Mouse (Mus musculus) lung, postnatal 0 days (tissue): Measurements from ENCODE around the gene Dennd2a.

Experiments
- CTCF ChIP-seq: IDR thresholded peaks from 2 replicates; pipeline ENCODE4 v1.5.1; 2016; ENCODE audit warnings: antibody characterized with exemption, mild to moderate bottlenecking
- EP300 ChIP-seq: IDR thresholded peaks from 2 replicates; pipeline ENCODE4 v1.6.1; 2016; ENCODE audit warnings: antibody characterized with exemption, mild to moderate bottlenecking, control low read depth

- TF ChIP-seq CTCF (no peak), EP300 (no peak)
These were observed 84.8 kb downstream of the Dennd2a start for GRCm38 (mm10) chr6:39472837-39473236.
